Mouse (Mus musculus) gonadal fat pad, adult 2 months (tissue): ENCODE data around the gene Rab34. TPM values are rescaled to one million over a fixed set of nuclear protein-coding genes. Genes with fewer than 3 reads are reported as not detected.

Source experiments
- DNase-seq: peaks from one replicate; pipeline ENCODE4 v3.0.0-alpha.2; 2012; ENCODE audit warnings: low read depth
- polyA plus RNA-seq: library from polyadenylated mRNA; depleted of rRNA; stranded (reverse); fragments of >200 nt; gene quantifications from 2 replicates; pipeline ENCODE4 v1.2.3, GENCODE M21; 2012

Rab34 gene
- polyA plus RNA-seq, 1 experiment = 114 TPM

DNA sequence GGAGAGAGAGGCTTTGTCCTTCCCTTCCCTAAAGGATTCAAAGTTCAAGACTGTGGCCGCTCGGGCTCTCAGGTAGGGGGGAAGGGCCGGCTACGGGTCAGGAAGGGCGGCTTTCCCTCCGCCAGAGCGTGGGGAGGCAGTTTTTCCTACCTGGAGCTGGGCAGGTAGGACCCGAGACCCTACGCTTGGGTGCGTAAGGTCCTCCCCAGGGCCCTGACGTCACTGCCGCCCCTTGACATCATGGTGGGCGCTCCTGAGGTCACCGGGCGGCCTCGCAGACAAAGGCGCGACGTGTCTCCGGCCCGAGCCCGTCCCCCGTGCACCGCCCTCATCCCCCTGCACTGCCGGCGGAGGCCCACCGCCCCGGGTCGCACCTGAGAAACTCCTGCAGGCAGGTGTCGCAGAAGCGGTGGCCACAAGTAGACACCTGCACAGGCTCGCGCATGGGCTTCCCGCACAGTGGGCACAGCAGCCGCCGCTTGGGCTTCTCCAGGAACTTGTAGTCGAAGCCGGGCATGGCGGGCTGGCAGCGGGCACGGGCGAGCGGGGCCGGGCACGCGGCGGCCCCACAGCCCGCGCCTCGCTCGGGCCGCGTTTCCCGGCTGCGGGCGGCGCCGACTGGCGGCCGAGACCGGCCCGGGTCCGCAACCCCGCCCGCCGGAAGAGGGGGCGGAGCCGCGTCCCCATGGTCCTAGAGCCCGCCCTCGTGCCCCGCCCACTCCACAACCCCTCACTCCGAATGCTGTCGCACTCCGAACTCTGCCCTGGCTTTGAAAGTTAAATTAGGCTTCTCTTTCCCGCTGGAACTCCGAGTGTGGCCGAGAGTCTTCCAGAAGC is 23.1 kb upstream of the Rab34 start, which contains the start of gene Traf4:
Gene Traf4 (minus strand): TSS at position 666 of the 837 bp plus-strand sequence.
- no peak for DNase-seq

DNA sequence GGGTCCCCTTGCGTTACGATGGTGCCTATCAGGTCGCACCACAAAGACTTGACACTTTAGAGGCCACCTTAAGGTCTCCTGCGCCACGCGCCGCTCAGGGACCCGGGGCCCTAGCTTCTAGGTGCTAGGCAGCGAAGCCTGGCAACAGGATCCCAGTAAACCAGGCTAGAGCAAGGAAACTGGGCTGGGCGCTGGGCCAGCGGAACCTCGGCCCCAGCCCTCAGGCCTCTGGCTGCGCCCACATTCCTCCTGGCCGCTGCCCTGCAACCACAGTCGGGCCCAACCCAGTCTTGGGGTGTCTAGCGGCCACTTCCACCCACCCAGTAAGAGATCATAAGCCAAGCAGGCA is 22.5 kb upstream of the Rab34 start:
- no peak for DNase-seq

DNA sequence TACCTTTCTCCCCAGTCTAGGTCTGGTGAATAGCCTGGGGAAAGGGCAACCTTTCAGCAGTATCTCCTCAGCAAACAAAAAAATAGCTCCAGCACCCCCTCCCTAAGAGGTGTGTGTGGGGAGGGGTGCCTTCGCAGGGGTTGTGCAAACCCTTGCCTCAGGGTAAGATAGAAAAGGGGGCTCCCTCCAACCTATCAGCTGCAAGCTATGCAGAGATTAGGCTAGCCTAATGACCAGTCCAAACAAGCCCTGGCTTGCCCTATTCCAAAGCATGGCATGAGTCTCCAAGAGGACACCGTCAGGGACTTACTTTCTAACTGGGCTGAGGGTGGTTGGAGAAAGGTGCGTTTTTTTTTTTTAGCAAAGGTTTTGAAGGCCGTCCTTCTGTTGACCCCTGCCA is 22.1 kb upstream of the Rab34 start:
- DNase-seq = no peak

DNA sequence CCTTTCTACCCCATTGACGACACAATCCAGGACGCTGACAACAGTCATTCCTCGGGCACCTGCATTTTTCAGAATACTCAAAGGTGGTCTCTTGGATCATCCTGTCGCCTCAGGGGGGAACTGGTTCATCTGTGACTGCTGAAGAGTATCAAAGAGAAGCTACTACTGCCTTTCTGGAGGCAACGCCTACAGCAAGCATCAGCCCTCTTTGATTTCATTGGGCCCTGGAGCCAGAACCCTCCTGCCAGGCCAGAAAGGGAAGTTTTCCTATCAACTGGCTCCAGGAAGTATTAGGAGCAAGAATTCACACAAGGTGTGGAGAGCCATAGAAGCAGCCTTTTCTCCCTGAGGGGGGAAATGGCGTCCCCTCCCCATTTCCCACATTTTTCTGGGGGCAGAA is 21.6 kb upstream of the Rab34 start:
- DNase-seq = no peak

DNA sequence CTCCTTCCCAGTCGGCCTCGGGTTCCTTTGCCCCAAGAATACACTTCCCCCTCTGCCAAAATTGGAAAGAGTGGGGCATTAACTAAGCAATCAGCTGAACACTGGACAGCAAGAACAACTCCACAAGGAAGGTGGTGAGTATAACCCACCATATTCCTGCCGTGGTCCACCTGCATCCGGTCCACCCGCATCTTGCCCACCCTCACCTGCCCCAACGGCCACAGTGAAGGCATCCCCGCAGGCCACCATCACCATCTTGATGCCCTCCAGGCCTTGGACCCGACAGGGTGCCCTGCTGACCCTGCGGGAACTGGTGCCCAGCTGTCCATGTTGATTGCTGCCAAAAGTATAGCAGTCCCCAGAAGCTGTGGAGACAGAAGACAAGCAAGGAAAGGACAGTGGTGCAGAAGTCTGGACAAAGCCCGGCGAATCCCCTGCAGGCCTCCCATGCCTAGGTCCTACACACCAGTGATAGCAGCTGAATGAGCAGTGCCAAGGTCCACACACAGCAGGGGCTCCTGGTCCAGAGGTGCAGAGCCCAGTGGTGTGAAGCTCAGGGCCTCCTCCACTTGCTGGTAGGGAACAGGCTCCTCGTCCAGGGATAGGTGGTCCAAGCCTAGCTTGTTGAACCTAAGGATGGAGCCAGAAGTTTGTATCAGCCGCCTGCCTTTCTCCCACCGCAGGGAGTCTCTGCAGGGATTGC is 20.8 kb upstream of the Rab34 start:
- no peak for DNase-seq

DNA sequence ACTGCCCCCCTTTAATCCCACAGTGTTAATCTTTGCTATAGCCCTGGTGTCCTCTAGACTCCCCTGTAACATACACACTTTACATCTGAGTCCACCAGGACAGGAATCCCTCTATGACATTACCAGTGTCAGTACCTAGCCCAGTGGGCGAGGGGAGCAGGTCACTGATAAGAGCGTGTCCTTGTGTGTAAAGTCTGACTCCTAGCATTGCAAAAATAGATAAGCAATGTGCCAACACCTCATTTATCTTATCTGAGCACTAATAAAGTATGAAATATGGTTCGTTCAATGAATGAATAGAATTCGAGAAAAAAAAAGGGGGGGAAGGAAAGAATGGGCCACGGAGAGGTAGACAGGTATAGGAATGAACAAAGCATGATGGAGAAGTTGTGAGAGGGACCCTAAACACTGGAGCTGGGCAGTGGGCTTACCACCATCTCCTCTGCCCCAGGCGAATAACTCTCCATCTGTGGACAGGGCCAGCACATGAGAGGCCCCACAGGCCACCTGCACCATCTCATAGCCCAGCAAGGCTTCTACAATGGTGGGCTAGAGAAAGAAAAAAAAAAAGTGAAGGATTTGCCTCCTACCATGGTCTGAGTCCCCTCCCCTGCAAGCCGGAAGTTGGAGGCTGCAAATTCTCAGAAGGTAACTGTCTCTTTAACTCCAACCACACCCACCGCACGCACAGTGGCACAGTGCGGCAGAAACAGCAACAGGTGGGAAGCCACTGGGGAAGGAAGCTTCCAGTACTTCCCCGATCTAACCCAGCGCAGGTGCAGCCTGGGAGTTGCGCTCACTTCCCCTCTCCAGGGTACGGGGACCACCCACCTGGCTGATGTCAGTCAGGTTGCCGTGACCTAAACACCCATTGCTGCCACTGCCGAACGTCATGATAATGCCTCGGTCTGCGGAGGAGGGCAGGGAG is 19.4 kb upstream of the Rab34 start:
- no peak for DNase-seq

DNA sequence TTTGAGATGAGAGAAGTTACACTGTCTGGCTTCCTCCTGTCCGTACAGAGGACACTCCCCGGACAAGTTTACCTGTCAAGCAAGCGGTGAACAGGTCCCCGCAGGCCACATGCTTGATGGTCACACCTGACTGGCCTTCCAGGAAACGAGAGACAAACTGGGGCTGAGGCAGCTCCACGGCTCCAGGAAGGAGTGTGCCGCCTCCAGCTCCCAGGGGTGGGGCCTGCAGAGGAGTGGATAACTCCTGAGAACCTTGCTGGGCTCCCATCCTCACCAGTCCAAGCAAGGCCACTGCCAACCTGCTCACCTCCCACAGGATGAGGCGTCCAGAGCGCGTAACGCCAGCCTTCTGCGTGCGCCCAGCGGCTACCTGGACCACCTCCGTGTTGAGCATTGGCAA is 17.9 kb upstream of the Rab34 start:
- DNase-seq = no peak

DNA sequence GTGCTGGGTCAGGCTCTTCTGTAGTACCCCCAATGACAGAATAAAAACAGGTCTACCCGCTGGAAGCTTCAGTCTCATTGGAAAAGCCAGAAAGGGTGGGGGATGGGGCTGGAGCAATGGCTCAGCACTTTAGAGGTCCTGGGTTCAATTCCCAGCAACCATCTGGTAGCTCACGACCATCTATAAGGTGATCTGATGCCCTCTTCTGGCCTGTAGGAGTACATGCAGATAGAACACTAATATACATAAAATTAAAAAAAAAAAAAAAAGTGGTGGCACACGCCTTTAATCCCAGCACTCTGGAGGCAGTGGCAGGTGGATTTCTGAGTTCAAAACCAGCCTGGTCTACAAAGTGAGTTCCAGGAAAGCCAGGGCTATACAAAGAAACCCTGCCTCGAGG is 16.9 kb upstream of the Rab34 start:
- DNase-seq = no peak

DNA sequence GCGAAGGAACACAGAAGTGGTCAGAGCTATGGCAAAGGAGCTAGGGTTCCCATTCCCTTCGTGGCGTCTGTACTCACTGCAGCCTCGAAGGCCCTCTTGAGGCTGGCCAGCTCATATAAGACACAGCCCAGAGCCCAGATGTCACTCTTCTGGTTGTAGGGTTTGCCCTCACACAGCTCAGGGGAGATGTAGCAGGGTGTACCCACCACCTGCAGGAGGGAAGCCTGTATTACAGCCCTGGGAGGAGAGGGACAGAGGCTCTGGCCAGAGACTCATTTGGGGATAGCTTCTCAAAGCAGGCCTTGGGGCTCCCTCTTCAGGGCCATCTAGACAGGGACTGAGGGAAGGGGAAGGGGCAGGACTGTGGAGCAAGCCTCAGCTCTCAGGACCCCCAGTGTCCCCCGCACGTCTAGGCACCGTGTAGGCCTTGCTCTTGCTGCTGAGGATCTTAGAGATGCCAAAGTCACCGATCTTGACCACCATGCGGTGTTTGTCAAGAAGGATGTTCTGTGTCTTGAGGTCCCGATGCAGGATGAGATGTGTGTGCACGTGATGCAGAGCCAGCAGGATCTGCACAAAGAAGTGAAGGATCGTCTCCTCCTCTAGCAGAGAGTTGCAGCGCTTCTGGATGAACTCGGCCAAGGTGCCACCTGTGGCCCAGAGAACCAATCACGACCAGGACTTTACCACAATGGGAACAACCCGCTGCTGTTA is 16.0 kb upstream of the Rab34 start:
- no peak for DNase-seq

DNA sequence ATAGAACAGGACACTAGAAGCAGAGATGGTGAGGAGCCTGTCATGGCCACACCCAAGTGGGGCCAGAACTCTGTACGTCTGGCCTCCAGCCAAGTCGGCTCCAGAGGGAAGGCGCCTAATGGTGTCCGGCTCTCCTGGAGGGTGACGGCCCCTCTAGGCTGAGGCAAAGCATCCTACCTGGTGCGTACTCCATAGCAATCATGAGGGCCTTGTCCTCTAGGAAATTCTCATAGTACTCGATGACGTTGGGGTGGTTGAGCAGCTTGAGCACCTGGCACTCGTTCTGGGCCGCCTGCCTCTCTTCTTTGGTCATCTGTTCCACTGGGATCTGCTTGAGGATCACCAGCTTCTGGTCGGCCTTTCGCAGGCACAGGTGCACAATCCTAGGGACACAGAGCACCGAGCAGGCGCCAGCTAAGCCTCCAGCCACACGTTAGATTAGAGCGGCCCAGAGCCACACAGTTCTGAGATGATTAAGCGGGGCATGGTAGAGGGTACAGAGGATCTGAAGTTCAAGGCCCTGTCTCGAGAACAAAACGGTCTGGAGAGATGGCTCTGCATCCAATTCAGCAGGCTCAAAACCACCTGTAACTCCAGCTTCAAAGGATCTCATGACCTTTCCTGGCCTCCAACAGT is 15.4 kb upstream of the Rab34 start:
- DNase-seq = no peak

DNA sequence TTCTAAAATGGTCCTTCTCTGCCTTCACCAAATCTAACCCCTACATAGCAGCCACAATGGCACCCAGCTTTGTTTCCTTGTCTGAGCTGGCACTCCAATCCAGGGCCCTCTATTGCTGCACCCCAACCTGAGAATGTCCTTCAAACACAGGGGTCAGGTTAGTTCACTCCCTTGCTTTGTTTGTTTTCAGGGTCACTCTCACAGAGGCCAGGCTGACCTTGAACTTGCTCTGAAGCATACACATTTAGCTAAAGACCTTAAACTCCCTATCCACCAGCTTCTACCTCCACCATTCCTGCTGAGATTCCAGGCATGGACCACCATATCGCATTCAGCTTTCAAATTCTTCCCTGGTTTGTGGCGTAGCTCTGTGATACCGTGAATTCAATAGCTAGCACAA is 13.7 kb upstream of the Rab34 start:
- DNase-seq = no peak

DNA sequence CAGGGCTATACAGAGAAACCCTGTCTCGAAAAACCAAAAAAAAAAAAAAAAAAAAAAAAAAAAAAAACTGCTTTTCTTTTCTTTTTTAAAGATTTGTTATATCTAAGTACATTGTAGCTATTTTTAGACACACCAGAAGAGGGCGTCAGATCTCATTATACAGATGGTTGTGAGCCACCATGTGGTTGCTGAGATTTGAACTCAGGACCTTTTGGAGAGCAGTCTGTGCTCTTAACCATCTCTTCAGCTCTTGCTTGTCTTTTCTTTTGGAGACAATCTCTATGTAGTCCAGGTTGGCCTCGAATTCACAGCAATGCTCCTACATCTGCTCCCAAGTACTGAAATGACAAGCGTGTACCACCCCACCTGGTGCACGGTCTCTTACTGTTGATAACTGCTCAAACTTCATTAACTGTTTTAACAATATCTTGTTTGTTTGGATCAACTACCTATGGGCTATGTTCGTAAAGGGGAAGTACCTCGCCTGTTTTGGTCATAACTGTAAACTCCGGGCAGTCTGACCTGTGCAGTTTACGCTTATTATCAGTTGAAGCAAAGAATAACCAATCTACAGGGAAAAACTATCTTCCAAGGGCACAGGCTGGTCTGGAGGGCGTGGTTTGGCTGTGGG is 12.3 kb upstream of the Rab34 start:
- no peak for DNase-seq

DNA sequence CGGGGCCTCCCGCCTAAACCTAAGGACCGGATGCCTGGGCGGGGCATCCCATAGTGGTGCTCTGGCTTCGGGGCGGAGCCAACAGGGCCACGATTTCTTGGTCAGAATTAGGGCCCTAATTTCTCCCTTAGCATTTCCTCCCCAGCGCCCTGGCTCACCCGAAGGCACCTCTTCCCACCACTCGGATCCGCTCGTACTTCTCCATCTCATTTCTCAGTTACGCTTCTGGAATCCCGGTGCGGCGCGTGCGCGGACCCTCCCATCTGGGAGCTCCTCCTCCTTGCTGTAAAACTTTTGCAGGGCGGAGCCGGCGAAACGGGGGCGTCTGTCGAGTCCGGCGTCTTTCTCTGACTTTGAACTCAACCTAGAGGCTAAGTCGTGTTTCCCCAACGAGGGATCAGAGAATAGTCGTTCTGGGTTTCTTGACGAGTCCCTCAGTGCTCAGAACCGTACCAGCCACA is 11.8 kb upstream of the Rab34 start, which contains the start of the genes Nek8 and Tlcd1:
Gene Nek8 (minus strand): TSS at position 274 of the 461 bp plus-strand sequence.
Gene Tlcd1 (plus strand): TSS at position 310 of the 461 bp plus-strand sequence.
- no peak for DNase-seq

DNA sequence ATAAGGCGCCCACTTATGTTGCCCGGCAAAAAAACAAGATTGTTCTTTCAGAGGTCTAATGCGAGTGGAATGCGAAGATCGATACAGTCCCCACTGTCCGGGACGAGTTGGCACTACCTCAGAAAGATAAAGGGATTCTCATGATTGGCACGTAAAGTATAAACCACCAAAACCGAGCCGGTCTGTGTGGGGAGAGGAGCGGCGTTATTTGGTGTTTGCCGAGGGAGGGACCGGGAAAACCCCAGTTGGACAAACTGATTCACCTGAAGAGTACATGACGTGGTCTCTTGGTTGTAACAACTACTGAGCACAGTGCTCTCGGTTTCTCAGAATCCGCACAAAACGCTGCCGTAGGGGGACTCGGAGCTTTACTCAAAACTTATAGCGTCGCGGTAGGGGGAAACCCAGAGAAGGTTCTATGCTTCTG is 11.3 kb upstream of the Rab34 start:
- no peak for DNase-seq

DNA sequence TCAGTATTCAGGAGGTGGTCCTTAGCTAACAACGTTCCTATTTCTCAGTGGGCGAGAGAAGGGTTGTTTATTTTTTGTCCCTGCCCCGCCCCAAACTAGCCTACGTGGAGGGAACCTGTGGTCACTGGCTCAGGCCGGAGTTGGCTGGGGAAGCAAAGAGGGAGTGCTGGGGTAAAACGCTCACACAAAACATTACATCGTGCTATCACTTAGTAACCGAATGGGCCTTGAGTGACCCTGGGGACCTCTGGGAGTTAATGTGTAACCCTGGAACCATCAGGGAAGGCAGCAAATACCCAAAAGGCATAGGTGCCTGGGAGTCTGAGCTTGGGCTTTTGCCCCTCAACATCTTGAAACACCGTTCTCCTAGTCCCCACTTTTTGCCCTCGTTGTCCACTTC is 10.8 kb upstream of the Rab34 start:
- no peak for DNase-seq

DNA sequence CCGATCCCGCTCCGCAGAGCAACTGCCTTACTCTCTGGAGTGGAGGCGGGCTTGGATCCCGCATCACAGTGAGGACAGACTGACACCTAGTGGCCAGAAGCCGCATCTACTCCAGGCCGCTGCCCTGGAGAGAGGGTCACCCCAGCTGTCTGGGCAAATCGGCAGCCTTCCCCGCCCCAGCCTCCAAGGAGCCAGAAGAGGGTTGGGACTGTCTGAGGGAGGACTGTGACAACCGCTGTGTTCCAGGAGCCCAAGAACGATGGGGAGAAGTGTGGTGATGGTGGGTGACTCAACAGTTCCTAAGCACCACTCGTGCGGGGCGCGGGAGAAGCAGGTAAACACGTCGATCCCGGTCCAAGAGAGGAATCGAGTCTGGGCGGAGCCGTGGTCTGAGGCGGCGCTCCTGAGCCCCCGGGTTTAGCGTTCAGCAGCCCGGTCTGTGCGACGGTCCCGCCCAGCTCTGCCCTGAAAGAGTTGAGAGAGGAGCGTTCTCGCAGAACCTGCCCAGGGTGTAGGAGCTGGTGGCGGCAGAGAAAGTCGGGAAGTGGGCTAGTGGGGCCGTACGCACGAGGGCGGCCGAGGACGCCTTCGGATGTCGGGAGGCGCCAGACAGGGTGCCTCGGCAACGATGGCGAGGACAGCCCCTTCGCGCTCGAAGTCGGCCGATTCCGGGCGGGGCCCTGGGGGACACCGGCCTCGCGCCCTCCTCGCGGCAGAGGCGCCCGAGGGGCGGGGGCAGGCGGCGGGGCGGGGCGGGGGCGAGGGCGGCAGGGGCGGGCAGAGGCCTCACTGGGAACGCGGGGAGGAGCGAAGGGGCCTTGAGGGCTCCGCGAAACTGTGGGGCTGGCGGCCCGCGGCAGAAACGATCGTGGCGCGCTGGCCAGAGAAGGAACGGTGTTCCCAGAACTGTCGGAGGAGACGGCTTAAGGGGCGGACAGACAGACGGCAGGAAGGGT is 10.0 kb upstream of the Rab34 start:
- DNase-seq = no peak

DNA sequence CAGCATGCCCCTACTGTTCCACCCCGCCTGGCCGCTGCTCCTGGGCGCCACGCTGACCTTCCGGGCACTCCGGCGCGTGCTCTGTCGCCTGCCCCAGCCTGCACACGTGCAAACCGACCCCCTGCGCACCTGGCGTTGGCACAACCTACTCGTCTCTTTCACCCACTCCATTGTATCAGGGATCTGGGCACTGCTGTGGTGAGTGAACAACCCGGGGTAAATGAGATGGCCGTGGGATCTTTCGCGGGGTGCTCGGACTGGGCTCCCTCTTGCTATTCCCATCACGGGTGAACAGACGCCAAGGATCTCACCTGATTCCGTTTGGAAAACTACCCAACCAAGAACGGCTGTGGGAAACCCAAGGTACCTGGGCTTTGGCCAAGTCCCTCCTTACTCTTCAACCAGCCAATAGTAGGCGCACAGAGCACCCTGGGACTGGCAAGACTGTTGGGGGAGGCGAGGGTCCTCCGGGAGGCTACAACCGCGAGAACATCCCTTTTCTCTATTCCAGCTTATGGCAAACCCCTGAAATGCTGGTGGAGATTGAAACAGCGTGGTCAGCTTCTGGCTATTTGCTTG is 9.3 kb upstream of the Rab34 start:
- DNase-seq = no peak

DNA sequence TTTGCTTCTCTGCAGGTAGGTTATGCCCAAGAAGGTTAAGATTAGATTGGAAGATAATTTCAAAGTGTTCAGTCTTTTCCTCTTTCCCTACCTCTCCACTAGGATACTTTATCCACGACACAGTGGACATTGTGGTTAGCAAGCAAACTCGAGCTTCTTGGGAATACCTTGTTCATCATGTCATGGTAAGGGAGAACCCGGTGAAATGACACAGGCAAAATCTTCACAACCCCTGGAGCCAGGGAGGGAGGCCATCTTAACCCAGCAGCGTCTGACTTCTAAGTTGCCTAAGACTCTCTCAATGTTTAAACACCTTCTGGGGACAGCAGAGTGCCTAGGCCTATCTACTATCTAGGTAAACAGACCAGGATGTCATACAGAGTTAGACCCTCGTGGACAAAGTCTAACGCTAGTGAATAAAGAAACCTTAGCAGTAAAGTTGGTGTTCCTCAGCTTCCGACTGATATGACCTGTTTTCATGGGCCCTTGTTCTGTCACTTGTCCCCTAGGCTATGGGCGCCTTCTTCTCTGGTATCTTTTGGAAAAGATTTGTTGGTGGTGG is 8.7 kb upstream of the Rab34 start:
- DNase-seq = no peak
